ENCODE assay signal across 10 mouse cellular contexts in genomic region chr1:133255776-133256175, GRCm38 (mm10). TPM values are rescaled to one million over a fixed set of nuclear protein-coding genes. Genes with fewer than 3 reads are reported as not detected.
DNase-seq lines count a peak whose midpoint lies in the region; ATAC-seq and TF ChIP-seq lines count a peak whose summit lies in the region.
"Had no signal": no experiment of that assay in that cellular context is flagged by ENCODE, and none has a peak within 500 bp of the region (broad histone marks: within the 10 kb centered on the region; RNA-seq: fewer than 3 reads in every experiment).

No protein-coding gene starts in this region.

- no peak for ATAC-seq in hindbrain, embryonic 15.5 days (ENCODE audit: low FRiP score, low read depth)
- ATAC-seq in hindbrain, embryonic 12.5 days (ENCODE audit: low FRiP score), result no peak
- no peak for ATAC-seq in midbrain, postnatal 0 days (ENCODE audit: low FRiP score)
- no peak for ATAC-seq in intestine, embryonic 16.5 days
- no peak for ATAC-seq in stomach, embryonic 15.5 days (ENCODE audit: insufficient read depth, low FRiP score, low read depth)

- 41% methylated on average over 5 of the region's 5 CpGs for WGBS in hindbrain, embryonic 15.5 days
- WGBS in hindbrain, embryonic 12.5 days, result 47% methylated on average over 5 of the region's 5 CpGs
- 73% methylated on average over 5 of the region's 5 CpGs for WGBS in midbrain, embryonic 10.5 days
- WGBS in midbrain, postnatal 0 days, result 50% methylated on average over 5 of the region's 5 CpGs
- 28% methylated on average over 5 of the region's 5 CpGs for WGBS in intestine, embryonic 16.5 days
- WGBS in stomach, embryonic 15.5 days, result 21% methylated on average over 5 of the region's 5 CpGs

- no peaks in the 10 kb centered on the region for H3K27me3 ChIP-seq in hindbrain, embryonic 15.5 days
- no peaks in the 10 kb centered on the region for H3K27me3 ChIP-seq in hindbrain, embryonic 12.5 days
- H3K27me3 ChIP-seq in midbrain, embryonic 10.5 days (ENCODE audit: low read depth, poor library complexity, severe bottlenecking), result peaks cover 11% of the 10 kb centered on the region
- no peaks in the 10 kb centered on the region for H3K27me3 ChIP-seq in midbrain, postnatal 0 days (ENCODE audit: insufficient read depth, low read length)
- no peaks in the 10 kb centered on the region for H3K27me3 ChIP-seq in intestine, embryonic 16.5 days (replicated peaks; ENCODE audit: control insufficient read depth, insufficient read depth, low read length)
- no peaks in the 10 kb centered on the region for H3K27me3 ChIP-seq in stomach, embryonic 15.5 days (replicated peaks)

- H3K36me3 ChIP-seq in hindbrain, embryonic 15.5 days, result 0 out of 2 replicates have a peak, but pooled peaks cover 2% of the 10 kb centered on the region
- H3K36me3 ChIP-seq in hindbrain, embryonic 12.5 days, result peaks cover 17% of the 10 kb centered on the region
- peaks cover 34% of the 10 kb centered on the region for H3K36me3 ChIP-seq in midbrain, embryonic 10.5 days
- H3K36me3 ChIP-seq in midbrain, postnatal 0 days (ENCODE audit: insufficient read depth, low read length), result 0 out of 2 replicates have a peak, but pooled peaks cover 5% of the 10 kb centered on the region
- no peaks in the 10 kb centered on the region; the same call in 1 of the 2 replicates for H3K36me3 ChIP-seq in intestine, embryonic 16.5 days (ENCODE audit: control insufficient read depth, insufficient read depth, low read length)
- H3K36me3 ChIP-seq in stomach, embryonic 15.5 days, result 0 out of 2 replicates have a peak, but pooled peaks cover 2% of the 10 kb centered on the region

- H3K9me3 ChIP-seq in hindbrain, embryonic 15.5 days, result no peaks in the 10 kb centered on the region
- no peaks in the 10 kb centered on the region for H3K9me3 ChIP-seq in hindbrain, embryonic 12.5 days (replicated peaks)
- H3K9me3 ChIP-seq in midbrain, embryonic 10.5 days (replicated peaks), result no peaks in the 10 kb centered on the region
- H3K9me3 ChIP-seq in midbrain, postnatal 0 days (ENCODE audit: low read length), result no peaks in the 10 kb centered on the region
- H3K9me3 ChIP-seq in intestine, embryonic 16.5 days (ENCODE audit: control insufficient read depth, low read length), result no peaks in the 10 kb centered on the region
- no peaks in the 10 kb centered on the region for H3K9me3 ChIP-seq in stomach, embryonic 15.5 days

- peak overlapping the region; percentile 52 for H3K27ac ChIP-seq in hindbrain, embryonic 15.5 days (replicated peaks)
- H3K27ac ChIP-seq in hindbrain, embryonic 12.5 days, result no peak overlapping the region; the same call in 1 of the 2 replicates
- H3K27ac ChIP-seq in midbrain, embryonic 10.5 days (replicated peaks), result peak overlapping the region; percentile 20; the same call in 1 of the 2 replicates
- no peak overlapping the region for H3K27ac ChIP-seq in midbrain, postnatal 0 days (ENCODE audit: low read depth, low read length)
- peak overlapping the region; percentile 67 for H3K27ac ChIP-seq in intestine, embryonic 16.5 days (ENCODE audit: low read length)
- peak overlapping the region; percentile 84 for H3K27ac ChIP-seq in stomach, embryonic 15.5 days
- H3K27ac ChIP-seq: liver, embryonic 14.5 days had no signal

- H3K4me3 ChIP-seq in hindbrain, embryonic 15.5 days, result no peak overlapping the region
- H3K4me3 ChIP-seq in hindbrain, embryonic 12.5 days, result no peak overlapping the region
- H3K4me3 ChIP-seq in midbrain, embryonic 10.5 days, result no peak overlapping the region
- no peak overlapping the region for H3K4me3 ChIP-seq in midbrain, postnatal 0 days (ENCODE audit: low read depth, low read length)
- 0 out of 2 replicates have a peak overlapping the region, but pooled peaks have one; percentile 4 for H3K4me3 ChIP-seq in intestine, embryonic 16.5 days (ENCODE audit: low read length)
- peak overlapping the region; percentile 25 for H3K4me3 ChIP-seq in stomach, embryonic 15.5 days (replicated peaks)
- H3K4me3 ChIP-seq: myocyte had no signal

- TF ChIP-seq CTCF in midbrain, postnatal 0 days (IDR thresholded peaks at IDR 0.05), result no peak

- H3K4me1 ChIP-seq in hindbrain, embryonic 15.5 days (replicated peaks), result peaks cover 64% of the 10 kb centered on the region
- H3K4me1 ChIP-seq in hindbrain, embryonic 12.5 days, result peaks cover 75% of the 10 kb centered on the region
- H3K4me1 ChIP-seq in midbrain, embryonic 10.5 days, result peaks cover 82% of the 10 kb centered on the region
- H3K4me1 ChIP-seq in midbrain, postnatal 0 days (ENCODE audit: insufficient read depth, low read length), result peaks cover 11% of the 10 kb centered on the region
- H3K4me1 ChIP-seq in intestine, embryonic 16.5 days (ENCODE audit: control insufficient read depth, insufficient read depth, low read length), result peaks cover 66% of the 10 kb centered on the region
- peaks cover 76% of the 10 kb centered on the region for H3K4me1 ChIP-seq in stomach, embryonic 15.5 days

- no peak overlapping the region for H3K4me2 ChIP-seq in hindbrain, embryonic 15.5 days
- H3K4me2 ChIP-seq in hindbrain, embryonic 12.5 days (replicated peaks), result no peak overlapping the region
- H3K4me2 ChIP-seq in midbrain, postnatal 0 days (ENCODE audit: low read depth, low read length, poor library complexity, severe bottlenecking), result no peak overlapping the region
- H3K4me2 ChIP-seq in intestine, embryonic 16.5 days (ENCODE audit: low read depth, low read length), result peak overlapping the region; percentile 4
- peak overlapping the region; percentile 40 for H3K4me2 ChIP-seq in stomach, embryonic 15.5 days

- no peak overlapping the region for H3K9ac ChIP-seq in hindbrain, embryonic 15.5 days
- H3K9ac ChIP-seq in hindbrain, embryonic 12.5 days, result no peak overlapping the region
- H3K9ac ChIP-seq in midbrain, postnatal 0 days (replicated peaks; ENCODE audit: low read length, poor library complexity, severe bottlenecking), result no peak overlapping the region
- H3K9ac ChIP-seq in intestine, embryonic 16.5 days (ENCODE audit: low read depth, low read length), result 0 out of 2 replicates have a peak overlapping the region, but pooled peaks have one; percentile 32
- H3K9ac ChIP-seq in stomach, embryonic 15.5 days, result no peak overlapping the region
- H3K9ac ChIP-seq: liver, embryonic 14.5 days had no signal

- DNase-seq in midbrain, embryonic 10.5 days (ENCODE audit: low spot score), result no peak
- no peak for DNase-seq in midbrain, postnatal 0 days (ENCODE audit: low spot score)
- no peak for DNase-seq in right cerebral cortex, postnatal 14 days

RNA-seq across cellular contexts. Expression of gene Golt1a, which starts 53.8 kb away (rescaled TPM):
- polyA plus RNA-seq in hindbrain, embryonic 15.5 days (2015; fragmentation: Nextera tagmentation; extraction: Ambion mirVana), result 0.13 TPM in 1 of 2 replicates, not detected in the other
- polyA plus RNA-seq in hindbrain, embryonic 12.5 days (2016; fragmentation: Nextera tagmentation; extraction: Ambion mirVana), result not detected in 2 replicates
- polyA plus RNA-seq in midbrain, embryonic 10.5 days (2016; fragmentation: Nextera tagmentation; extraction: Ambion mirVana), result not detected in 2 replicates
- total RNA-seq in midbrain, postnatal 0 days (2014; rRNA removed), result not detected in 2 replicates
- not detected in 2 replicates for polyA plus RNA-seq in midbrain, postnatal 0 days (2015; fragmentation: Nextera tagmentation; extraction: Ambion mirVana)
- 34.8 and 45.4 TPM in 2 replicates for polyA plus RNA-seq in intestine, embryonic 16.5 days (2015; fragmentation: Nextera tagmentation; extraction: Ambion mirVana)
- polyA plus RNA-seq in stomach, embryonic 15.5 days (2015; fragmentation: Nextera tagmentation; extraction: Ambion mirVana), result 4.9 and 7.7 TPM in 2 replicates
- polyA plus RNA-seq: myocyte; thymus, postnatal 0 days had no signal

Comparison
In these comparisons a context has a peak if more than half of its experiments do, and no peak if none do; other contexts are left out.
1. H3K27ac ChIP-seq: peak in hindbrain, embryonic 15.5 days (single experiment), midbrain, embryonic 10.5 days (single experiment), intestine, embryonic 16.5 days (single experiment) and stomach, embryonic 15.5 days (single experiment); none in hindbrain, embryonic 12.5 days (single experiment) and midbrain, postnatal 0 days (single experiment).
2. H3K4me2 ChIP-seq: peak in intestine, embryonic 16.5 days (single experiment) and stomach, embryonic 15.5 days (single experiment); none in hindbrain, embryonic 15.5 days (single experiment), hindbrain, embryonic 12.5 days (single experiment) and midbrain, postnatal 0 days (single experiment).
3. H3K4me3 ChIP-seq: peak in intestine, embryonic 16.5 days (single experiment) and stomach, embryonic 15.5 days (single experiment); none in hindbrain, embryonic 15.5 days (single experiment), hindbrain, embryonic 12.5 days (single experiment), midbrain, embryonic 10.5 days (single experiment) and midbrain, postnatal 0 days (single experiment).